30 mouse cellular contexts compared by ENCODE assay signal in the genomic region with DNA sequence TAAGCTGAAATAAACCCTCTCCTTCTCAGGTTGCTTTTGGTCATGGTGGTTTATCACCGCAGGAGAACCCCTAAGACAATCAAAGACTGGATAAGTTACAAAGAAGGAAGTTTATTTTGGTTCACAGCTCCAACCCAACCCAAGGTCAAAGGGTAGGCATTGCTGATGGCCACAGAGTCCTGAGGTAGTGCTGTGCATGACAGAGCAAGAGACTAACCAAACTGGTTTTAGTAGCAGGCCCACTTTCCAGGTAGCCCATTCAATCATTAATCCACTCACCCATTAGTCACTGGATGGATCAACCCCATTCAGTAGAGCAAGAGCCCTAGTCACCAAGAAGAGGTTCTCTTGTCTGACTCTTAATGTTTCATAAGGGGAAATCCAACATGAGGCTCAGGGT. TPM values are rescaled to one million over a fixed set of nuclear protein-coding genes. Genes with fewer than 3 reads are reported as not detected.
"Had no signal": no experiment of that assay in that cellular context is flagged by ENCODE, and none has a peak within 500 bp of the region (broad histone marks: within the 10 kb centered on the region; RNA-seq: fewer than 3 reads in every experiment).

No protein-coding gene starts in this region.

- H3K4me3 ChIP-seq: kidney, embryonic 15.5 days; layer of hippocampus, adult 2 months; limb, embryonic 10.5 days; limb, embryonic 13.5 days; liver, embryonic 12.5 days; liver, embryonic 15.5 days; lung, embryonic 15.5 days; megakaryocyte, embryonic 14.5 days; midbrain, embryonic 10.5 days; midbrain, embryonic 15.5 days; neural tube, embryonic 12.5 days; neural tube, embryonic 15.5 days; stomach, embryonic 15.5 days had no signal

- H3K4me1 ChIP-seq: limb, embryonic 10.5 days; liver, embryonic 12.5 days; liver, embryonic 15.5 days; lung, embryonic 15.5 days; megakaryocyte, embryonic 14.5 days; midbrain, embryonic 15.5 days; neural tube, embryonic 12.5 days; neural tube, embryonic 15.5 days; stomach, embryonic 15.5 days had no signal

- H3K27ac ChIP-seq: kidney, embryonic 15.5 days; layer of hippocampus, adult 2 months; limb, embryonic 10.5 days; limb, embryonic 13.5 days; liver, embryonic 12.5 days; liver, embryonic 15.5 days; lung, embryonic 15.5 days; midbrain, embryonic 10.5 days; midbrain, embryonic 15.5 days; neural tube, embryonic 12.5 days; neural tube, embryonic 15.5 days; stomach, embryonic 15.5 days had no signal

- DNase-seq: kidney, adult 8-10 months; kidney, postnatal 14 days; liver; lung, adult 18-20 months; lung, postnatal 10 days; lung, postnatal 36 days; right cerebral cortex, adult 18-20 months; right cerebral cortex, postnatal 14 days; right cerebral cortex, postnatal 4 days; spleen, adult 18-20 months; thymus, adult 18-20 months; thymus, postnatal 36 days had no signal

- H3K27me3 ChIP-seq: kidney, embryonic 15.5 days; limb, embryonic 13.5 days; liver, embryonic 12.5 days; liver, embryonic 15.5 days; lung, embryonic 15.5 days; midbrain, embryonic 15.5 days; neural tube, embryonic 12.5 days; neural tube, embryonic 15.5 days; stomach, embryonic 15.5 days had no signal

- H3K9ac ChIP-seq: kidney, embryonic 15.5 days; limb, embryonic 13.5 days; liver, embryonic 12.5 days; liver, embryonic 15.5 days; lung, embryonic 15.5 days; midbrain, embryonic 15.5 days; neural tube, embryonic 12.5 days; neural tube, embryonic 15.5 days; stomach, embryonic 15.5 days had no signal

- H3K4me2 ChIP-seq: kidney, embryonic 15.5 days; limb, embryonic 13.5 days; liver, embryonic 12.5 days; liver, embryonic 15.5 days; lung, embryonic 15.5 days; midbrain, embryonic 15.5 days; neural tube, embryonic 12.5 days; neural tube, embryonic 15.5 days; stomach, embryonic 15.5 days had no signal

- H3K9me3 ChIP-seq: kidney, embryonic 15.5 days; limb, embryonic 10.5 days; limb, embryonic 13.5 days; liver, embryonic 12.5 days; liver, embryonic 15.5 days; lung, embryonic 15.5 days; megakaryocyte, embryonic 14.5 days; midbrain, embryonic 10.5 days; midbrain, embryonic 15.5 days; neural tube, embryonic 12.5 days; neural tube, embryonic 15.5 days; stomach, embryonic 15.5 days had no signal

- ATAC-seq: liver, embryonic 12.5 days; midbrain, embryonic 15.5 days had no signal

- H3K36me3 ChIP-seq: kidney, embryonic 15.5 days; limb, embryonic 10.5 days; limb, embryonic 13.5 days; liver, embryonic 12.5 days; liver, embryonic 15.5 days; lung, embryonic 15.5 days; midbrain, embryonic 10.5 days; midbrain, embryonic 15.5 days; neural tube, embryonic 12.5 days; neural tube, embryonic 15.5 days; stomach, embryonic 15.5 days had no signal

RNA-seq across cellular contexts. Expression of a gene that starts 23.9 kb away (rescaled TPM):
- total RNA-seq: left cerebral cortex, adult 8-10 months; left cerebral cortex, postnatal 25 days had no signal
- polyA plus RNA-seq: limb, embryonic 10.5 days; limb, embryonic 13.5 days; liver, embryonic 12.5 days; liver, embryonic 15.5 days; lung, embryonic 15.5 days; midbrain, embryonic 10.5 days; midbrain, embryonic 15.5 days; neural tube, embryonic 12.5 days; neural tube, embryonic 15.5 days had no signal

RNA-seq across cellular contexts. Expression of a gene that starts 33.6 kb away (rescaled TPM):
- total RNA-seq: layer of hippocampus, adult 2 months; layer of hippocampus, postnatal 14 days; left cerebral cortex, adult 8-10 months; left cerebral cortex, postnatal 25 days had no signal
- polyA plus RNA-seq: kidney, embryonic 15.5 days; limb, embryonic 10.5 days; limb, embryonic 13.5 days; liver, embryonic 12.5 days; lung, embryonic 15.5 days; midbrain, embryonic 10.5 days; midbrain, embryonic 15.5 days; neural tube, embryonic 12.5 days; neural tube, embryonic 15.5 days; testis, adult 2 months; urinary bladder, adult 2 months had no signal

RNA-seq across cellular contexts. Expression of a gene that starts 56.0 kb away (rescaled TPM):
- total RNA-seq: layer of hippocampus, adult 2 months; layer of hippocampus, postnatal 14 days; left cerebral cortex, adult 8-10 months; left cerebral cortex, postnatal 25 days had no signal
- polyA plus RNA-seq: limb, embryonic 10.5 days; limb, embryonic 13.5 days; liver, embryonic 12.5 days; lung, embryonic 15.5 days; midbrain, embryonic 10.5 days; midbrain, embryonic 15.5 days; neural tube, embryonic 12.5 days; neural tube, embryonic 15.5 days; stomach, embryonic 15.5 days; urinary bladder, adult 2 months had no signal
